Mouse (Mus musculus) ovary, postnatal 36 days (tissue): ENCODE measurements around the gene Trp53bp2.
A peak's percentile ranks its signal among the peaks of the same experiment; 100 is the strongest.

Experiments used
- DNase-seq: peaks from one replicate; pipeline ENCODE4 v3.0.0; 2022; ENCODE audit warnings: low spot score, mixed read lengths

Trp53bp2 gene

DNA sequence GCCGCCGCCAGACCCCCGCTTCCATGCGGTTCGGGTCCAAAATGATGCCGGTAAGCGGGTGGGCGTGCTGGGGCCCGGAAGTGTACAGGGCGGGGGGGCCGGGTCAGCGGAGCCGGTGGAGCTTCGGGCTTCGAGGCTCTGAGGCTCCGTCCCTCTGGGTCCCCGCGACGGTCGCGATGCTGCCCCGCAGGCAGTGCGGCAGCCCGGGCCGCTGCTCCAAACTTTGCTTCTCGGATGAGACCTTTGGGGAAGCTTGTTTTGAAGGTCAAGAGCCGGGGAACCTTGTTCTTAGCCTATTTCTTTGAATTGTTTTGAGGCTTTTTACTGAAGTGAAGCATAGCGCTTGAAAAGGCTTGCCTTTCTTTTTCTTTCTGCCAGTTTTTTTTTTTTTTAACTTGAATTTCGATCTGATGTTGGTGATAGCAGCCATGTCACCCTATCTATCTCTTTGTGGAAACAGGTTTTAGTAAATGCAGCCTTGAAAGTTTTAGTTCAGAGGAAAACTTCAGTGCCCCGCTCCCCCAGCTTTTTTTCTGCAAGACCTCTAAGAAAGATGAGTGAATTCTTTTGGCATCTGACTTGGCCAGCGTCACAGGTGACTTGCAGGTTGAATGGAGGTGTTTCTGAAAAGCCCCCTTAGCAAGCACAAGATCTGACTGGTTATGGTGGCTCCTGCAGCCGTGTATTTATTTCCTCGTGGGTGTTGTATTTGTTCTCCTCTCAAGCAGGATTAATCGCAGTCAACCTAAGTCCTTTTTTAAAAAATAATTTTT, 615 bp downstream of the Trp53bp2 start:
- DNase-seq: no peak

DNA sequence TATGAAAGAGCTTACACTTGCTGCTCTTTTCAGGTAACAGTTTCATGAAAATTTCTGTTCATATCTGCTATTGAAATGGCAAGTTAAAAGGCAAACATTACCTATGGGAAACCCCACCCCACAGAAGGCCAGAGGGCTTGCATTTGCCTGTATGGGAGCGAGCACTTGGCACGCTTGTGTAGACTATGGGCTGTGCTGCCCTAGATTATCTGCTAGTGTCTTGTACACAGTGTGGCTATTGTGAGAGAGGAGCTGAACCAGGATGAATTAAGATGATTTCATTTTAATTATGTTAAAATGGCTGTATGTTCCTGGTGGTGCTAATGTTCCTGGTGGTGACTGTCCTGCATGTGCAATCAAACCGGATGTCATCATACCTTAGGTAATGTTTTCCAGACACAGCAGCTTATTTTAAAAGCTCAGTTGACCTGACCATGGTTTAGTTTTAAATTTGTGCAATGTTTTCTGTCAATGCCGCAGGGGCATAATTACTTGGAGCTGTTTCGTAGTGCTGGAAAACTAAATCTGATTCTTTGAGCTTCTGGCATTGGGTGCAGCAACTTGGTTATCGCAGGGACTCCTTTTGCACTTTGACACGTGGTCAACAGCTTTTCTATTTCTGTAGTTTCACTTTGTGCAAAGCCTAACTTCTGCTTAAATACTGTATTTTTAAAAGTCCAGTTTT, 3.8 kb downstream of the Trp53bp2 start:
- DNase-seq: no peak

DNA sequence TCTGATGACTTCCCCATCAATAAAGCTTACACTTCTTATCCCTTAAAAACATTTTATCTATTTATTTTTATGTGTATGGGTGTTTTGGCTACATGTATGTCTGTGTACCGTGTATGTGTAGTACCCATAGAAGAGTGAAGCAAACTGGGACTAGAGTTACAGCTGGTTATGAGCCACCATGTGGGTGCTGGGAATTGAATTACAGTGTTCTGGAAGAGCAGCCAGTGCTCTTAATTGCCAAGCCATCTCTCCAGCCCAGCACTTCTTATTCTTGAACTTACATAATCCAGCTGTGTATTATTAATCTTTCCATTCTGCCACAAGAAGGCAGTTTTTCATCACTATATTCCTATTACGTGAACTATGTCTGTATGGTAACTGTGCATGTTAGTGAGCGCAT, 10.5 kb downstream of the Trp53bp2 start:
- DNase-seq: no peak

DNA sequence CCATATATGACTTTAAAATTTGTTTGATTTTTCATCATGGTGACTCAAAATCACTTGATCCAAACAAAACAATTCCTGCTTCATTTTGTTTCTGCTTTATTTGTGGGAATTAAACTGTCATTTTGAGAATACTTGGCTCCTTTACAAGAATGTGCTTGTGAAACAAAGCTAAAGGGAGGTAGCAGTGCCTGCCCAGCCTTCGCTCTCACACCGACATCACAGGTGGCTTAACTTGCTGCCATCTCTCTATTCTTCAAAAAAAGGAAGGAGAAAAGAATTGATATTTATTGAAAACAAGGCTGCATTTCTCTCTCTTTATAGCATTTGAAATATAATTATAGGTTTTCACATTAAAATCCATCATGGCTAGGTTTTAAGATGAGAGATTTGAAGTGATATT, 15.3 kb downstream of the Trp53bp2 start:
- DNase-seq: no peak

DNA sequence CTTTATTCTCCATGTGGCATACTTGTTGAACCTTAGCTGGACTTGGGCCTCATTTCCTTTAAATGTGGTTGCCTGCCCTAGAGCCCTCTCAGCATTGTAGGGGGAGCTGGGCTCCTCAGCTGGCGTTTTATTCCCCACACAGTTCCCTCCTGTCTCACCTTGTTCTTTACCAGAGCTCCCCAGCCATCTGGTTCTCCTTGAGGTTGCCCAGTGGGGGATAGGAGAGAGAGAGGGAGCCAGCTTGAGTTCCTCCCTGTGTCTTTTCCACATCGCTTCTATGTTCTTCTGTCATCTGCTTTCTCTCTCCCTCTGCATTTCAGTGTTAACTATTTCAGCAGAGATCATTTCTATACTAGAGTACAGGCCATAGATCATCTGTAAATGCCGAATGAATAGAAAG, 16.2 kb downstream of the Trp53bp2 start:
- DNase-seq: no peak

DNA sequence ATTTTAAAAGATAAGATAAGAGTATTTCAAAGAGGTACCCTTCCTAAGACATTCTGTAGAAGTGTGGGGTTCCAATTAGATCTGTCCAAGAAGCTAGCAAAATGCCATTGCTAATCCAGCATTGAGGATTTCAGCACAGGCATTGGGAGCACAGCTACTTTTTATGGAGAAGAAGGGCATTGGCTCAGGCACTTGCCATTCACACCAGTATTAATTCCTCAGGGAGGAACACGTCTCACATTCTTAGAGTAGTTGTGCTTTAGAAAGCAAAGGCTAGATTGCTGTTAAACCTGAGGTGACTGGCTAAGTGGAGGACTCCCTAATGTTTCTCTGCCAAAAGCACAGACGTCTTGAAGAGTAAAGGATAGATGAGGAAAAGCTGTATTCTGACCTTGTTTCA, 17.5 kb downstream of the Trp53bp2 start:
- DNase-seq: no peak

DNA sequence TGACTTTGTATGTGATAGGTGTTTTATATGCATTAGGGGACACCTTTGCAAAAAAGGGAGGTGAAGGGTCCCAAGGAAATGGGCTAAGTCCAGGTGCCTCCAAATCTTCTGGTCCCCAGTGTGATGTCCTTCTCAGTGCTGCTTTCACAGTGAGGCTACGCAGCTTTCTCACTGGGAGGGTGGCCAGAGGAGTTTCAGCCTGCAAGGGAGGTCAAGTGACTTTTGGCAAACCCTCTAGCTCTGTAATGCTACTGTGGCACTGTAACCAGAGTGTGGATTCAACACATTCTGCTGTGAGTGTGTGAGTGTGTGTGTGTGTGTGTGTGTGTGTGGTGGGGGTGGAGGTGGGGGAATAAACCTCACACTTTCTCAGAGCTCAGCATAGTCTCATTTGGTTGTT, 18.5 kb downstream of the Trp53bp2 start:
- DNase-seq: peak; percentile 23

DNA sequence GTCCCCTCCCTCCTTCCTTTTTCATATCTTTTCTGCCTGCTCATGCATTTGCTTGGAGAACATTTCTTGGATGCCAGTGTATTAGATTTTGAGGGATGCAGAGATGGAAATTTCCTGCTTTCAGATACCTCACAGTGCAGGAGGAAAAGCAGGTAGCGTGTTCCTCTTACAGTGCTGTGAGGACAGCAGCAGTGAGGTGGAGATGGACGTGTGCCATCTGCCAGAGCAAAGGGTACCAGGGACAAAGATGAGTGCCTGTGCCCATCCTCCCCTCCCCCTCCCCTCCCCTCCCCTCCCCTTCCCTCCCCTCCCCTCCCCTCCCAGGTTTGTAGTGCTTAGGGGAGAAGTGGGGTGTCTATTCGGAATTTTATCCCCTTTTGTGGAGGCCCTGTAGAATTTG, 20.9 kb downstream of the Trp53bp2 start:
- DNase-seq: no peak

DNA sequence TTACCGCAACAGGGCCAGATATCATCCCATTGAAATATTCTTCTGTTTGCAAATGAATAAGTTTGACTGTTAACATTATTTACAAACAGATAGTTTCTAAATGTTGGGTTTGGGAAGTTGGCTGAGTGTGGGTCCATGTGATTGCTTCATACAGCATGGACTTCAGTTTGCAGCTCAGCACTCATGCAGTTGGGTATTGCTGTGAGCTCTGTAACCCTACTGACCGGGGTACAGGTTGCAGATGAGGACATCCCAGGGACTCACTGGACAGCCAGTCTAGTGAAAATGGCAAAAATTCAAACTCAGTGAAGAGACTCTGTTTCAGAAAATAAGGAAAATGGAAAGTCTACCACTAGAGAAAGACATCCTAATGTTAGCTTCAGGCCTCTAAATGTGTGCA, 21.7 kb downstream of the Trp53bp2 start:
- DNase-seq: no peak

DNA sequence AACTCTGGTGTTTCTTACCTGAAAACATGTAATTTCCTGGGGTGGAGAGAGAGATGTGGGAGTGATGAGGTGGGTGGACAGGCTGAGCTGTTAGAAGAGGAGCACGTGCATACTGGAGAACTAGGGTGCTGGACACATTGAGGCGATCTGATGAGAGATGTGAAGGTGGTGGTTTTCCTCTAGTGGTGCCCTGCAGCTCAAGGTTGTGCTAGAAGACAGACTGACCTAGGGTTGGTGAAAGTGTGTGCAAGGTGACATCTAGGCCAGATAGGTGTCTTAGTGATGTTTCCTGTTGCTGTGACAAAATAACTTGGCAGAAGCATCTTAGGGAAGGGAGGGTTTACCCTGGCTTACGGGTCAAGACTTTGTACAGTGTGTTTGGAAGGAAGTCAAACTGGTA, 23.1 kb downstream of the Trp53bp2 start:
- no peak for DNase-seq

DNA sequence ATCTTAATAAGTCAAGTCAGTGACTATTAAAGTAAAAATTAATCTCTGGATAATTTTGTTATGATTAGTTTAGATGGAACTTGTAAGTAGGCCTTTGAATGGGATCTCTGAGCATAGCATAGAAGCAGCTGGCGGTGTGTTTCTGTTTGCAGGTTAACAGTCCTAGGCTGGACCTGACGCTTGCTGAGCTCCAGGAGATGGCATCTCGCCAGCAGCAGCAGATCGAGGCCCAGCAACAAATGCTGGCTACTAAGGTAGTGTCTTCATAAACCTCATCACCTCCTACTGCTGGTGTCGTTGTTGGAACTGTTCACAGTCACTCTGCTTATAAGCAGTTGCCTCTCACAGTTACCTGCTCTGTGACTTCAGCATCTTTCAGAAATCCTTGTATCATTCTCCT, 27.8 kb downstream of the Trp53bp2 start:
- no peak for DNase-seq

DNA sequence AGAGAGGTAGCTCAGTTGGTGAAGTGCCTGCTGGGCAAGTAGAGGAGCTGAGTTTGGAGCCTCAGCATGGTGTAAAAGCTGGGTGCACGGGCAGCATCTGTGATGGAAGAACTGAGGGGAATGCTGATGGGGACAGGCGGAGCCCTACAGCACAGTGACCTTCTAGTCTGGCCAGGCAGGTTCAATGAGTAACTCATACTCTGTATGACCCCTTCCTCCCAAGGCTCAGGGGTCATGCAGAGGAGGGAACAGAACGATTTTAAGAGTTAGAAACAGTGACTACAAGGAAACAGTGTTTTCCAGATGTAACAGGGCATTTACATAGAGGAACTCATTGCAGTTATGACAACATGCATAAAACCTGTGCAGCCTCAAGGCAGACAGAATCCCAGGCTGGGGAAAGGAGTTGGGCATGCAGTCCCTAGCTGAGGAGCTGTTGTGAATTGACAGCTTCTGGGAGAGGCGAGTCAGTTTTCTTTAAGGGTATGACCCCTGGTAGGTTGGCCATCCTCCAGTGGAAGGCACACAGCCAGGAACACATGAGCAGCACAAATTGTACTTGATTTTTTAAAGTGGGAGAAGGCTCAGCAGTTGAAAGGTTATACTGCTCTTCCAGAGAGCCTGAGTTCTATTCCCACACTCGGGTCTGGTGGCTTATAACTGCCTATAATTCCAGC, 30.7 kb downstream of the Trp53bp2 start:
- DNase-seq: peak; percentile 70

DNA sequence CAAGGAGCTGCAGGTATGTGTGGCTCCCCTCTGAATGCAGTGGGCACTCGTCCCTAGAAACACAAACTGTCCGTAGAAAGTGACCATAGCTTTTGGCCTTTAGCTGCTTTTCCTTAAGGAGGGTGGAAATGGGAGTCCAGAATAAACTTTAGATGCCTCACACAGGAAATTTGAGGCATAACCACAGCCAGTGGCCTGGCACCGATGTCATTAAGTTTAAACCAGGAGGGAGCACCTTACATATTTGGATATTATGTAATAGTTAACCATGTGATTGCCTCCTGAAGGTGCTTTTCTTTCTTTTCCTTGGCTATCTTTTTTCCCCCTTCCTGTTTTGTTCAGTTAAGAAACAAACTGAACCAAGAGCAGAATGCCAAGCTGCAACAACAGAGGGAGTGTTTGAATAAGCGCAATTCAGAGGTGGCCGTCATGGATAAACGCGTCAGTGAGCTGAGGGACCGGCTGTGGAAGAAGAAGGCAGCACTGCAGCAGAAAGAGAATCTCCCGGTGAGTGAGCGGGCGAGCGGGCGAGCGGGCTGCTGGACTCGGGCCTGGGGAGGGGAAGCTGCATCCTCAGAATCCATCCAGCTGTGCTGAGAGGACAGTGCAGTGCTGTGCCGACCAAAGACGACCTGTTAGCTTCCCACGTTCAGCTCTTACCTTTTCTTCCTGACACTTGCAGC, 33.0 kb downstream of the Trp53bp2 start:
- no peak for DNase-seq

DNA sequence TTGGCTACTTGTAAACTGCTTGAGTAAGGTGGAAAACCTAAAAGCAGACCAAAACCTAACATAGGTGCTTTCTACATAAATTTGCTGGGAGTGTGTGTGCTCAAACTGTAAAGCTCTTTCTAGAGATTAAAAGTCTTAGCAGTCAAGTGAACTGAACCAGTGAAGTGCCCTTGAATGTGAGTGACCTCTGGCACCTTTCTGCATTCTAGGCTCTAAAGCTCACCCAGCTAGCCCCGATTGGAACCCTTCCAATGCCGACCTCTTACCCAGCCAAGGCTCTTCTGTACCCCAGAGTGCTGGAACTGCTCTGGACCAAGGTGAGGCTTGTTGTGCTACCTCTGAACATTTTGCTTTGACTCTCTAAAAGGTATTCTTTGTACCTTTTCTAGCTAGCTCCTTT, 35.1 kb downstream of the Trp53bp2 start:
- no peak for DNase-seq

DNA sequence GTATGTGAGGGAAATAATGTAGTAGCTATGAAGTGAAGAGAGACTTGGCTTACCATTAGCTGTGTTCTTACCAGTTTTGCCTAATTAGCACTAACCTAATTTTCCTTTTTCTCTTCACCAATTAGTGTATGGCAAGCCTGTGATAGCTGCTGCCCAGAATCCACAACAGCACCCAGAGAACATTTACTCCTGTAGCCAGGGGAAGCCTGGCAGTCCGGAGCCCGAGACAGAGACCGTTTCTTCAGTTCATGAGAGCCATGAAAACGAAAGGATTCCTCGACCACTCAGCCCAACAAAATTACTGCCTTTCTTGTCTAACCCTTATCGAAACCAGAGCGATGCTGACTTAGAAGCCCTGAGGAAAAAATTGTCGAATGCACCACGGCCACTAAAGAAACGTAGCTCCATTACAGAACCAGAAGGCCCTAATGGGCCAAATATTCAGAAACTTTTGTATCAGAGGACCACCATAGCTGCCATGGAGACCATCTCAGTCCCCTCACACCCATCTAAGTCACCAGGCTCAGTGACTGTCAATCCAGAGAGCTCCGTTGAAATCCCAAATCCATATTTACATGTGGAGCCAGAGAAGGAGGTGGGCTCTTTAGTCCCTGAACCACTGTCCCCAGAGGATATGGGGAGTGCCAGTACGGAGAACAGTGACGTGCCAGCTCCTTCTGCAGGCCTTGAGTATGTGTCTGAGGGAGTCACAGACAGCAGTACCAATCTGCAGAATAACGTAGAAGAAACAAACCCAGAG, 39.5 kb downstream of the Trp53bp2 start:
- DNase-seq: no peak

DNA sequence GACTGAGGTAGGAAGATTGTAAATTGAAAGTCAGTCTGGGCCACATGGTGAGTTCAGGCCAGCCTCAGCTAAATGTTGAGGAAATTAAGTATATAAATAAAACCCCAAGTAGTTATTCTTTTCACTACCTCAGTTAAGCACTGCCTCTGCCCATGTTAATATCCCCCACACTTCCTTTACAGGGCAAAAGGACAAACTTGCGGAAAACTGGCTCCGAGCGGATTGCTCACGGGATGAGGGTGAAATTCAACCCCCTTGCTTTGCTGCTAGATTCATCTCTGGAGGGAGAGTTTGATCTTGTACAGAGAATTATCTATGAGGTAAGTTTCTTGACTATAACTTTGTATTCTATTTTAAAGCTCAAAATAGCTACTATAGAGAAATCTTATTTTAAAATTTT, 43.5 kb downstream of the Trp53bp2 start:
- DNase-seq: no peak

DNA sequence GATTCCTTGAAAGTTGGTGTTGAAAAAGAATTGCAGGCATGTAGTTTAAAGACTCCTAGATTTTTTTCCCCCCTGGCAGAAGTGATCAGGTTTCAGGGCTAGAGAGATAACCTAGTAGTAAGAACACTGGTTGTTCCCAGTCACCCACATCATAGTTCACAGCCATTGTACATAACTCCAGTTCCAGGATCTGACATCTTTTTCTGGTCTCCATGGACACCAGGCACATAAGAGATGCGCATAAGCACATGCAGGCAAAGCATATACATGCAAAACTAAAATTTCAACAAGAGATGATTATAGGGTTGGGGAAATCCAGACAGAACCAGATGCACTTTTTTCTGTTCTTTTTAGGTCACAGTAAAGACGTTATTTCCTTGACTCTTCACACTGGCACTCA, 46.1 kb downstream of the Trp53bp2 start:
- no peak for DNase-seq

DNA sequence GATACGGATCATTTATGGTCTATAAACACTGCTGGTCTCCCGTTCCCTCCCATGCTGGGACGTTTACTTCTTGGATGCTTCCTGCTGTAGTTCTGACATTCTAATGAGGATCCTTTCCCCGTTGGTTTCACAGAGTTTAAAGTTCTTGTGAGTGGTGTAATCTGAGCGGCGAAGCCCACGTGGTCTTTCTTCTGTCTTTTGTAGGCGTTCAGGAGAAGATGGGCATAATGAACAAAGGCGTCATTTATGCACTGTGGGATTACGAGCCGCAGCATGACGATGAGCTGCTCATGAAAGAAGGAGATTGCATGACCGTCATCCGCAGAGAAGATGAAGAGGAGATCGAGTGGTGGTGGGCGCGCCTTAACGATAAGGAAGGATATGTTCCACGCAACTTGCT, 49.6 kb downstream of the Trp53bp2 start:
- DNase-seq: no peak

DNA sequence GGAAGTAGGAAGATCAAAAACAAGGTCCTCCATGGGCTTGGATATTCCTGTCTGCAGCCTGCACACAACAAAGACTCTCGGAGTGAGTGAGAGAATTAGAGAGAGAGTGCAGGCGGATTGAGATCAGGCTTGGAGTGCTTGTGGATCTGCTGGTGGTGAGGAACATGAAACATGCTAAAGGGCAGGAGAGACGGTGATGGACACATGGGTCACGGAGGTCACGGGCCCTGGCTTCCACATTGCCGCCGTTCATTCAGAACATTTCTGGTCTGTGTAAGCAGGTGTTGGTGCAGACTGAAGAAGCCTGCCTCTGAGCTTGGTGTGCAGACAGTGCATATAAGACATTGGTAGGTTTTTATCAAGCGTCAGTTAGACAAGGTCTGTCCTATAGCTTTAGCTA, 50.5 kb downstream of the Trp53bp2 start:
- no peak for DNase-seq

DNA sequence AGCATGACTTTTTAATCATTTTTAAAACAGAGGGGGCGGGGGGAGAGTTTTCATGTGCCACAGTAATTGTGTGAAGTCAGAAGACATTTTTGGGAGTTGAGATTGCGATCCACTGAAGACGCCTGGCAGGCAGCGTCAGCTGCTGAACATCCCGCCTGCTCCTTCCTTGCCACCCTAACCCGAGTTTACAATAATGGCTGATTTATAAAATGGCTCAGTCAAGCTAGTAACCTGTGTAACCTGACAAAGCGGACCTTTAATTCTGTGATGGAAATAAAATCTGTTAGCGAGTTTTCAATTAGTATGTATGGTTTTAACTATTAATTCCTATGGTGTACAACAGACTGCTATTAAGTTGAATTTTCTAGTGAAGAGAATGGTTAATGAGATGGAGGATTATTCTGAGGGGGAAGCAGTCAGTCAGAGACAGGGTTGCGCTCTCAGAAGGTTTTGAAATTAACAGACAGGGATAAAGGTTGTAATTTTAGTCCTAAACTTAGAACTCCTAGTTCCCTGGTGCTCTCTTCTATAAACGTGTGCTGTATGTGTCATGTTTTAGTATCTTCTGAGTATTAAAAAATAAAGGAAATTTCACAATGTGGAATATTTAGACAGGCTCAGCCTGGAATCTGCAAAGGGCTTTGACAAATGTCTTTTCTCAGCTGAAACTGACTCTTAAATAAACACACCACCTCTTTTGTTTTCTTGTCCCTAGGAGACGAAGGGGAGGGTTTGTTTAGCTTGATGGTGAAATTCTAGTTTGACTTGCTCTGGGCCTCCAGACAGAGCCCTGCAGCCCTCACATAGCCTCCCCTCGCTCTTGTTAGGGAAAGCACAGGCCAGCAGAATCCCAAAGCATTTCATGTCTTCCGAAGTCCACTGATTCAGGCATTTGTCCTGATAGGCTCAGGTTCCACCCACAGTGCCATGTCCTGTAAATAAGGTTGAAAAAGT, 51.6 kb downstream of the Trp53bp2 start:
- no peak for DNase-seq

DNA sequence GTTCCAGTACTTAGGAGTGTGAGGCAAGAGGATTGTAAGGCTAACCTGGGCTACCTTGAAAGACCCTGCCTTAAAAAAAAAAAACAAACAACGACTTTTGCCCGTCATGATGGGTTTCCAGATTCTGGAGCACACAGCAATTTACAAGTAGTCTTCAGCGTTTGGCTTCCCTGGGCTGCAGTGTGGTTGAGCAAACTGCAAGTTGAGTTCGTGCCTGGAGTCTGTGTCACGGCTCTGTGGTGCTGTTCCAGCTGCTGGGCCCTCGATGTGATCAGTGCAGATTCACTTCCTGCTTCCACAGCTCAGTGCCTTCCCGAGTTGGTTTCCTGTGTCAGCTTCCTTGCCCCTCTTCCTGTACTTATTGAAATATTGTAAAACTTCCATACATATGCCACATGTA, 52.3 kb downstream of the Trp53bp2 start:
- no peak for DNase-seq
